Mouse (Mus musculus): ENCODE results near the gene Znrf2.
"Not testable (repeated sequence)": the region's sequence is repeated elsewhere in the genome, so short reads cannot be mapped to it uniquely, and the experiment has no call there.

Znrf2 gene

GRCm38 (mm10) chr6:54809531-54810313 lies 7.0 kb upstream of the Znrf2 start:
- peak; percentile 78 for DNase-seq (ENCODE audit: low read depth)

DNA sequence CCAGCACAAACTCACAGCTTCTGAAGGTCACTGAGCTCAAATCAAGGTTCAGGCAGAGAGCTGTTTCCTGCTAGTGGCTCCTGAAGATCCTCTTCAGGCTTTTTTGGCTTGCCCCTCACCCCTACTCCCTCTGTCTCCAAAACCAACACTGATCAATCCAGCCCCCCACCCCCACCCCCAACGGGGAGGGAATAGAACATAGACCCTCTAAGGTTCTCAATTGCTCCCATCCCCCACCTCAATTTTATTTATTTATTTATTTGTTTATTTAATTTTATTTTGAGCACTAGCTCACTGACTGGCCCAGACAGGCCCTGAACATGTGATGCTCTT lies 6.4 kb upstream of the Znrf2 start:
- DNase-seq (ENCODE audit: low read depth): no peak

- DNase-seq (ENCODE audit: low read depth): no peak
Observed at GRCm38 (mm10) chr6:54811546-54812250, 5.0 kb upstream of the Znrf2 start.

GRCm38 (mm10) chr6:54812276-54812675 lies 4.4 kb upstream of the Znrf2 start:
- no peak for DNase-seq (ENCODE audit: low read depth)

GRCm38 (mm10) chr6:54815428-54816130 lies 1.1 kb upstream of the Znrf2 start:
- peak; percentile 60 for DNase-seq (ENCODE audit: low read depth)

GRCm38 (mm10) chr6:54817266-54817767 lies 601 bp downstream of the Znrf2 start:
- peak; percentile 88 for DNase-seq (ENCODE audit: low read depth)

- peak; percentile 40 for DNase-seq (ENCODE audit: low read depth)
Observed at GRCm38 (mm10) chr6:54818389-54818788, 1.7 kb downstream of the Znrf2 start.

DNA sequence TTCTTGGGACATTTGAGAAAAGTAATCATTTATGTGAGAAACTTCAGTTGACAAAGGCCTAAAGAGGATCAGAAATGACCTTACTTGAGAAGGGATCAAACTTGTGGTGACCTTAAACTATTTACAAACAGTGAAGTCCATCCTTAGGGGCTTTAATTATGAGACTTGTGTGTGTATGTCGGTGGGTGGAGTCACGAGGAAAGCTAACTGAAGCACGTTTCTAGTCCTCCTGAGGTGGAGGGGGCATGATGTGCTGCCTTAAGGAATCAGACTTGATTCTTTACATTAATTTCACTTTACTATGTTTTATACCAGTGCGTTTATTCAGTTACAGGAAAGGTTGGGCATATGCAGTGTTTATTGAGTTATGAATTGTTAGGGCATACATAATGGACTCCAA lies 2.6 kb downstream of the Znrf2 start:
- DNase-seq (ENCODE audit: low read depth): no peak

- no peak for DNase-seq (ENCODE audit: low read depth)
Observed at GRCm38 (mm10) chr6:54819746-54820145, 3.0 kb downstream of the Znrf2 start.

DNA sequence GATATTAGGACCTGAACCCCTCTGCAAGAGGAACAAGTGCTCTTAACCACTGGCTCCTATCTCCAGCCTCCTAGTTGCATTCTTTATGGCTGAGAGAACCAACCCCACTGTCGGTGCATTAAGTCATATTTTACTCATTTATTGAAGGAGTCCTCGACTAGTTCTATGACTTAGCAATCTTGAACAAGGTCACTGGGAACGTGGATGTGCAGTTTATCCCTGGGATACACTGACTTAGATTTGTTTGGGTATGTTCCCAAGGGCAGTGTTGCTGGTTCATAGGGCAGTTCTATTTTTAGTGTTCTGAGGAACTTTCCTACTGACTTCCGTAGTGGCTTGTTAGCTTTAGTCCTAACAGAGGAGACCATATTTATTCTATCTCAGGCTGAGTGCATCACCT lies 5.6 kb downstream of the Znrf2 start:
- DNase-seq (ENCODE audit: low read depth): no peak

- not testable (repeated sequence) for DNase-seq (ENCODE audit: low read depth)
Observed at GRCm38 (mm10) chr6:54824561-54824960, 7.8 kb downstream of the Znrf2 start.

DNA sequence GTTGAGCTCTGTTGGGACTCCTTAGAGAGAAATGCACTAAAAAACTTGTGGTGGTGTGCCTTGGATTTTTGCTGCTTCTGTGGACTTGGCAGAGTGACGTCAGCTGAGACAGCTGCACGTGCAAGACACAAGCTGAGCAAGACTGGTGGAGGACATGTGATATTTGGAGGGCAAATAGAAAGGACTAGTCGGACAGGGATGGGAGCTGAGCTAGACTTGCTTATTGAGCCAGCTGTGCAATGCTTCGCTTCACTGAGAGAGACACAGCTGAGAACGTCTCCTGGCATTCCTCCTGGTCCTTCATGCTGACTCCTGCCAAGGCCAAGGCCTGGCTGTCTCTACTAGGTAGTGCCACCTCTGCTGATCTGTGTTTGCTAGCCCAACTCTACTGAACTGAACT lies 10.8 kb downstream of the Znrf2 start:
- DNase-seq (ENCODE audit: low read depth): no peak

DNA sequence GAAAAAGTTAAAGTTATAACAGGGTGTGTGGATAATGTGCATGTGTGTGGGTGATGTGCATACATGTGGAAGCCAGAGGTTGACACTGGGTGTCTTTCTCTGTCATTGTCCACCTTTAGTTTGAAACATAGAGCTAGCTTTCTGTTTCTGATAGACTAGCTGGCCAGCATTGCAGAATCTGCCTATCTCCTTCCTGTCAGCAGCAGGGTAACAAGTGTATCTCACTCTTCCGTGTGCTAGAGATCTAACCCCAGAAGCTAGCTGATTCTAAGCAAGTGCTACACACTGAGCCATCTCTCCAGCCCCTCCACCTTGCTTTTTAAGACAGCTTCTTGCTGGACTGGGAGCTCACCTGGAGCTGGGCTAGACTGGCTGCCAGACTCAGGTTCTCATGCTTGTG lies 11.6 kb downstream of the Znrf2 start:
- DNase-seq (ENCODE audit: low read depth): no peak

GRCm38 (mm10) chr6:54830048-54830772 lies 13.5 kb downstream of the Znrf2 start:
- no peak for DNase-seq (ENCODE audit: low read depth)

GRCm38 (mm10) chr6:54831069-54831720 lies 14.5 kb downstream of the Znrf2 start:
- no peak for DNase-seq (ENCODE audit: low read depth)

- DNase-seq (ENCODE audit: low read depth): no peak
Observed at GRCm38 (mm10) chr6:54833427-54833826, 16.7 kb downstream of the Znrf2 start.

DNA sequence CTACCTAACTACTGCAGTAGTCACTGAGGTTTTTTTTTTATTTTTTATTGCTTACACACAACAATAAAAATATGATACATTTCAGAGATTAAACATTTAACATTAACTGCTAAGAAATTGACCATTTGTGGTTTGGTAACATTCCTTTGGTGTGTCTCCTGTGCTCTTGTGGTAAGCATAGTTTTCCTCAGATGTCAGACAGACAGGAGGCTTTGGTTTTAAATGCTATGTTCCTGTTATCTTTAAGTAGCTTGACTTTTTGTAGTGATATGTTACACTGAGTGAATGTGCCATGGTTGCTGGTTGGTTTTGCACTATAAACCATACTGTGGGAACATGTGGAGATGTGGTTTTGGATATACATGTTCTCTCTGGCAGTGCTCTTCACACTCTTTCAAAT lies 19.9 kb downstream of the Znrf2 start:
- no peak for DNase-seq (ENCODE audit: low read depth)

DNA sequence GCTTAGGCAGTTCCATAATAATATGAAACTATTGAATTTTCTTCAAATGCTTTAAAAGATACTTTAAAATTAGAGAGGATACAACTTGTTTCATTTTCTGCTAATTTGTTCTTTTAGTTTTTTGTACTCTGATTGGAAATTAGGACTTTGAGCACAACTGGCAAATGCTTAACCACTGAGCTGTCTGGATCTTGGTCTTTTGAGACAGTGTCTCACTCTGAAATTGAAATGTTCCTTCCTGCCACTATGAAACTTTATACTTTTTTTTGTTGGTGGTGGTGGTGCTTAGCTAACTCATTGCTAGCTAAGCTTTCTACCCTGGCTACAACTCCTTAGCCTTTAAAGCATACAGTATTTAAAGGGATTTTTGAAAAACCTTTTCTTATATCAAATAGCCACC lies 24.7 kb downstream of the Znrf2 start:
- no peak for DNase-seq (ENCODE audit: low read depth)

- DNase-seq (ENCODE audit: low read depth): no peak
Observed at GRCm38 (mm10) chr6:54842041-54842440, 25.3 kb downstream of the Znrf2 start.

DNA sequence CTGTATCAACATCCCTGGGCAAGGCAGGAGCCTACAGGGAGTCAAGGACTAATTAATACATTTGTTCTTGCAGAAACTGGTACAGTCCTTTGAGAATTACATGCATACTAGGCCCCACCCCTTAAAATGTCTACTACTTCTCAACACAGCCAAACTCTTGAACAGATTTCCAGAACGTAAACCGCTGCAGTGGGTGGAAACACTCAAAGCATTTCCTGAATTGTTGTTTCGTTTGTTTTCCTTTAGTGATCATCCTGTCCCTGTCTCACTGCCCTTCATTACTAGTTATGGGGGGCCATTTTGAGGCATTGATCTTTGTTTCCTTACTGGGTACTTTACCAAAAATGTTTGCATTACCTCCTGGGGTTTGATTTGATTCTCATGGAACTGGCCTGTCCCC lies 31.8 kb downstream of the Znrf2 start:
- peak; percentile 72 for DNase-seq (ENCODE audit: low read depth)
